Mouse (Mus musculus): ENCODE measurements at regions not wholly inside any gene's neighbourhood (a gene's known extent, or its start where the extent isn't known, plus 50 kb on each side); places are given as distances from the start of the nearest gene placed in this dataset.
"Not testable (repeated sequence)": the region's sequence is repeated elsewhere in the genome, so short reads cannot be mapped to it uniquely, and the experiment has no call there.

DNA sequence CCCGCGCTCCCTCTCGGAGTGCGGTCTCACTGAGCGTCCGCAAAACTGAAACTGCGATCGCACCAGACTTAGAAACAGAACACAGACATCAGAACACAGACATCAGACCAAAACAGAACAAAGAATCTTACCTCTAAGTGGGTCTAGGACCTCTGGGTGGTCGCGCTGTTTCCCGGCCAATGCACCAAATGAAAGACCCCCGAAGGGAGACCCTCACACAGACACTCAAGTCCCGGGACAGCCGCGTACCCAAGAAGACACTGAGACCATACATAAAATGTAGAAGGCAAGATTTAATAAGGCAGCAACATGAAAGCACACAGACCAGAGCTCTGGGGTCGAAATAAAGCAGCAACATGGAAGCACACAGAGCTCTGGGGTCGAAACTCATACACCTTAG lies 341.1 kb downstream of the Gm21739 start:
- H3K4me3 ChIP-seq (replicated peaks; ENCODE audit: insufficient read depth, low read depth, low read length); H3K27ac ChIP-seq (ENCODE audit: insufficient read depth, low read length); H3K4me1 ChIP-seq (ENCODE audit: control insufficient read depth, insufficient read depth, low read length); H3K27me3 ChIP-seq (ENCODE audit: control insufficient read depth, insufficient read depth, low read length): not testable (repeated sequence)
- WGBS = 98% methylated on average over 7 of the region's 17 CpGs
- peak; percentile 0 to 1 for DNase-seq
